Mouse (Mus musculus): ENCODE data around the gene Bahd1. TPM values are rescaled to one million over a fixed set of nuclear protein-coding genes. Genes with fewer than 3 reads are reported as not detected.

The Bahd1 gene
- polyA plus RNA-seq, 1 experiment, result 3.8 TPM

- Histone ChIP-seq H3K4me1 (ENCODE audit: control insufficient read depth, insufficient read depth, insufficient read length, low read length) (peaks cover 4% of the 10 kb centered on the region), H3K27ac (replicated peaks; ENCODE audit: low read depth, low read length) (no peak overlapping the region), H3K4me3 (ENCODE audit: insufficient read depth, low read depth, low read length) (no peak overlapping the region)
Measured at GRCm38 (mm10) chr2:118906118-118906492, 5.9 kb downstream of the Bahd1 start.

- Histone ChIP-seq H3K4me3 (ENCODE audit: insufficient read depth, low read depth, low read length) (no peak overlapping the region), H3K27ac (replicated peaks; ENCODE audit: low read depth, low read length) (no peak overlapping the region), H3K4me1 (ENCODE audit: control insufficient read depth, insufficient read depth, insufficient read length, low read length) (peaks cover 4% of the 10 kb centered on the region)
Measured at GRCm38 (mm10) chr2:118907781-118908180, 7.6 kb downstream of the Bahd1 start.

GRCm38 (mm10) chr2:118909151-118909550 is 9.0 kb downstream of the Bahd1 start:
- no peak overlapping the region for H3K4me3 ChIP-seq (ENCODE audit: insufficient read depth, low read depth, low read length)
- H3K4me1 ChIP-seq (ENCODE audit: control insufficient read depth, insufficient read depth, insufficient read length, low read length), result peaks cover 11% of the 10 kb centered on the region
- no peak overlapping the region for H3K27ac ChIP-seq (replicated peaks; ENCODE audit: low read depth, low read length)

DNA sequence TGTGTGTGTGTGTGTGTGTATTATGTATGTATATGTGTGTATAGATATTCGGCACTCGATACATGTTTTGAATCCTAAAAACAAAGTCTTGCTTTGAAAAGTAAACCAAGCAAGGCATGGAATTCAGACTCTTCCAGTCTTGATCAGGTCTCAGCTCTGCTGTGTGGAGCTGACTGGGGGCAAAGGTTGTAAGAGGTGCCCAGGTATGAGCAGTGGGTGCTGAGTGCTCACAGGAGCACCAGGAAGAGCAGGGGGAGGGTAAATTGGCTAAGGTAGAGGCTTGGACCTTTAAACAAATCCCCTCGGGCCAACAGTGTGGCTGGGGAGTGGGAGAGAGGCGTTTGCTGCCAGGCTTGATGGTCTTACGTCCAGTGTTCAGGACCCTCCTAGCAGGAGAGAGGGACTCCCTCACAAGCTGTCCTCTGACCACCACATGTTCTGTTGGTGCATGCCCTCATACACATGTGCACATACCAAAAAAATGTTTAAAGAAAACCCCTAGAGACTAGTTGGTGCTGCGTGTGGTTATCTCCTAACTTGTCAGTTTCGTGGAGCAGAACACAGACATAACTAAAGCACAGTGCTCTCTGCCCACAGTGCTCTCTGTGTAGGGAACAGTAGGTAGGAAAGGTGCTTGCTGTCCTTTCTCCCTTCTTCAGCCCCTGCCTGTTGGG is 10.6 kb downstream of the Bahd1 start:
- Histone ChIP-seq H3K4me3 (ENCODE audit: insufficient read depth, low read depth, low read length) (no peak overlapping the region), H3K4me1 (ENCODE audit: control insufficient read depth, insufficient read depth, insufficient read length, low read length) (peaks cover 12% of the 10 kb centered on the region), H3K27ac (replicated peaks; ENCODE audit: low read depth, low read length) (no peak overlapping the region)

DNA sequence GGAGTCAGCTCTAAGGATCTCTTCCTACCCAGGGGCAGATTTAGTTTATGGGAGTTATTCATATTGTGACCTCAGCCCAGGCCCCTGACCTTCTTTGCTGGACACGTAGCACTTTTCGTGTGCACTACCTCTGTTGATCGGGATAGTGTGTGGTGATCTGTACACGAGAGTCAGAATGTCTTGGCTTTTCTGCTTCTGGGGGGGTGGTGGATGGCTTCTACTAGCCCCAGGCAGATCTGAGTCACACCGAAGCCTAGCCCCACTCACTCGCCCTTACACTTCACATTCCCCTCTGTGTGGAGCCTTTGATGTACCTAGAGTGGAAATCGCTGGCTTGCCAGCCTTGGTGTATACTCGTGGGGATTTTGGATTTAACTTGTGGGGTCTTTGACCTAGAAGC is 12.5 kb downstream of the Bahd1 start:
- Histone ChIP-seq H3K4me3 (ENCODE audit: insufficient read depth, low read depth, low read length) (no peak overlapping the region), H3K4me1 (ENCODE audit: control insufficient read depth, insufficient read depth, insufficient read length, low read length) (peaks cover 10% of the 10 kb centered on the region), H3K27ac (replicated peaks; ENCODE audit: low read depth, low read length) (no peak overlapping the region)

DNA sequence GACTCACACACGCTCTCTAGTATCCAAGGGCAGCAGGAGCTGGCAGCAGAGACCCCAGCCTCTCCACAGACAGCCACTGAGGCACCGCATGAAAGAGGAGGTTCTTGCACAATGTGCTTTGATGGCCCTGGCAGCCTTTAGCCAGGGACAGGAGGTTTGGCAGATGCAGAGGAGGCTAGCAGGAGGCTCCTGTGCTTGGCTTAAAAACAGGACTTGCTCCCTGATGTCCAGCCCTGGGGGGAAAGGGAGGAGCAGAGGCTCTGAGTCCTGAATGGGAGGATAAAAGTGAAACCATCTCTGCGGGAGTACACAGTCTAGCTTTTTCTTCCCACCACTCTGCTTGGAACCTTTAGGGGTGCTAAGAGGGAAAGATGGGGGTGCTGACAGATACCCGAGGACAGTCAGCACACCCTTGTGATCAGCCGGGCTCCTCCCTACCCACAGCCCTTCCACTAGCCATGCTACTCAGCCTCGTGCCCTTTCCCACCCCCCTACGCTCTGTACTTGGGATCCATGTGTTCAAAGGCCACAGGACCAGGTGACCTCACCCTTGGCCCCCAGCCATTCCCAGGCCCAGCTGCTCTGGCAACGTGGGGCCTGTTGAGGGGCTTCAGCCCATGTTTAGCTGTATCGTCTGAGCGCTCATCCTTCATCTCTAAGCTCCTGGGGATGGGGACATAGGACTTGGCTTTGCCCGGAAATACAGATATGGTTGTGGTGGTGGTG is 13.5 kb downstream of the Bahd1 start:
- H3K4me3 ChIP-seq (ENCODE audit: insufficient read depth, low read depth, low read length), result no peak overlapping the region
- peaks cover 10% of the 10 kb centered on the region for H3K4me1 ChIP-seq (ENCODE audit: control insufficient read depth, insufficient read depth, insufficient read length, low read length)
- H3K27ac ChIP-seq (replicated peaks; ENCODE audit: low read depth, low read length), result no peak overlapping the region

- peaks cover 10% of the 10 kb centered on the region for H3K4me1 ChIP-seq (ENCODE audit: control insufficient read depth, insufficient read depth, insufficient read length, low read length)
- H3K4me3 ChIP-seq (ENCODE audit: insufficient read depth, low read depth, low read length), result no peak overlapping the region
- H3K27ac ChIP-seq (replicated peaks; ENCODE audit: low read depth, low read length), result no peak overlapping the region
Measured at GRCm38 (mm10) chr2:118914685-118915084, 14.5 kb downstream of the Bahd1 start.

DNA sequence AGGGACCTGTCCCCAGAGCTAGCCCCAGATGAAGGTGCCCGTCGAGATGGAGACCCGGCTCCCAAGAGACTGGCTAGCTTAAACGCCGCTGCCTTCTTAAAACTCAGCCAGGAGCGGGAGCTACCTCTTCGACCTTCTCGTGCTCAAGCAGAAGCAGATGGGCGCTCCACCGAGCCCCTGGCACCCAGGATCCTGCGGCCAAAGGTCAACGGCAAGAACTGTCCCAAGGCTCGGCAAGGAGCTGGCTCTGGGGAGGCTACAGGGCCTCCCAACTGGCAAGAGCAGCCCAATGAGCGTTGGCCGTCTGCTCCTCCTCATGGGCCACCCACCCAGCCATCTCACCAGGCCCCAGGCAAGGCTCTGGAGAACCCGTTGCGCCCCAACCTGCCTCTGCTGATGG is 16.3 kb downstream of the Bahd1 start:
- H3K27ac ChIP-seq (replicated peaks; ENCODE audit: low read depth, low read length), result no peak overlapping the region

DNA sequence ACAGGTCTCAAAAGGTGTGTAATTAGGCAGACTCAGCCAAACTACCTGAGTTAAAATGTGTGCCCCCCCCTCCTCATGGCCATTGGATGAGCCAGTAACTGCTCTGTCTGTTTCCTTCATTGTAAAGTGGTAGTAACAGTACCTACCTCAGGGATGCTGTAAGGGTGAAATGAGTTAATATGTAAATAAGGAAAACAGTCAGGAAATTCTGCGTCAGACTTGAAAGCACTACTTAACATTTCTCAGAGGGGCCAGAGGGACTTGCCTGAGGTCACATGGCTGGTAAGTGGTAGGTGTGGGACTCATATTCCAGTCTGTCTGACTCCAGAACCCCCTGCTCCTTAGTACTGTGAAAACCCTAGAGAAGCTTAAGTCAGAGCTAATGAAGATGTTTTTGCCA is 18.4 kb downstream of the Bahd1 start:
- H3K4me1 ChIP-seq (ENCODE audit: control insufficient read depth, insufficient read depth, insufficient read length, low read length), result peaks cover 8% of the 10 kb centered on the region
- H3K4me3 ChIP-seq (ENCODE audit: insufficient read depth, low read depth, low read length), result no peak overlapping the region
- no peak overlapping the region for H3K27ac ChIP-seq (replicated peaks; ENCODE audit: low read depth, low read length)

More for the DNA sequence above, 16.3 kb downstream of the Bahd1 start:
- Histone ChIP-seq H3K4me3 (ENCODE audit: insufficient read depth, low read depth, low read length) (no peak overlapping the region), H3K4me1 (ENCODE audit: control insufficient read depth, insufficient read depth, insufficient read length, low read length) (peaks cover 10% of the 10 kb centered on the region)

- Histone ChIP-seq H3K27ac (replicated peaks; ENCODE audit: low read depth, low read length) (no peak overlapping the region), H3K4me1 (ENCODE audit: control insufficient read depth, insufficient read depth, insufficient read length, low read length) (no peaks in the 10 kb centered on the region), H3K4me3 (ENCODE audit: insufficient read depth, low read depth, low read length) (no peak overlapping the region)
Measured at GRCm38 (mm10) chr2:118920428-118920827, 20.3 kb downstream of the Bahd1 start.

DNA sequence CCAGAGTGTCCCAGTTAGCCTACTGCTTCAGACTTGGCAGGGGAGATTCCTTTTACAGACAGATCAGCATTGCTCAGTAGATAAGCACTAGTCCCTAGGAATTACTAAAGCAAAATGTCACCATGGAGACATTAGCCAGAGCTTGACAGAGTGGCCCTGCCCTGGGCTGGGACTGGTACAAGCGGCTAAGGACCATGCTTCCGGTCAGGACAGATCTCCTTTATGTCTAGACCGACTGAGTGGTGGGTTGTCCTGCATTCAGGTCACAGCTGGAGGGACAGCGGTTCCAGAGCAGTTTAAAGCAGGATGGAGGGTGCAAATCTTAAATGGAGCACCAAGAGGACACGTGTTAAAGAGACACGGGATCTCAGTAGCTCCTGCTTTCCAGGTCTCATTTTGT is 25.8 kb downstream of the Bahd1 start:
- Histone ChIP-seq H3K4me1 (ENCODE audit: control insufficient read depth, insufficient read depth, insufficient read length, low read length) (0 out of 2 replicates have a peak, but pooled peaks cover 4% of the 10 kb centered on the region), H3K4me3 (ENCODE audit: insufficient read depth, low read depth, low read length) (peak overlapping the region; percentile 43), H3K27ac (replicated peaks; ENCODE audit: low read depth, low read length) (no peak overlapping the region)

DNA sequence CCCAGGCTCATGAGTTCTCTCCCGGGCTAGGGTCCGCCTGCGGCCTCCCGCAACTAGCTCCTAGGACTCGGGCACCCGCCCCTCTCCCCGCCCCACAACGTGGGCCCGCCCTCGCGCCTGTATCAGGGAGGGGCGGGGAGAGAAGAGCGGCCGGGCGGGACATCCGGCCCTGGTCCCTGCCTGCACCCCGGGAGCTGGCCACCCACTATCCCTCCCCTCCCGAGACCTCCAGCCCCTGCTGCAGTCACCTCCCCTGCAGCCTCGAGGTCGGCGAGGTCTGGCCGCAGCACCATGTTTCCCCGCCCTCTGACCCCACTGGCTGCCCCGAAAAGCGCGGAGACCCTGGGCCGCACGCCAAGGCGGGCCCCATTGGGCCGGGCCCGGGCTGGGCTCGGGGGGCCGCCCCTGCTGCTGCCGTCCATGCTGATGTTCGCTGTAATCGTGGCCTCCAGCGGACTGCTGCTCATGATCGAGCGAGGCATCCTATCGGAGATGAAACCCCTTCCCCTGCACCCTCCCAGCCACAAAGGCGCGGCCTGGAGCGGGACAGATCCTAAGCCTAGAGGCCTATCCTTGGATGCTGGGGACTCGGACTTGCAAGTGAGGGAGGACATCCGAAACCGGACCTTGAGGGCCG is 26.3 kb downstream of the Bahd1 start, which contains the start of gene Chst14:
Chst14 (plus strand) TSS at position 136 of the 637 bp plus-strand sequence.
- Histone ChIP-seq H3K4me1 (ENCODE audit: control insufficient read depth, insufficient read depth, insufficient read length, low read length) (0 out of 2 replicates have a peak, but pooled peaks cover 4% of the 10 kb centered on the region), H3K27ac (replicated peaks; ENCODE audit: low read depth, low read length) (no peak within 1 kb of the TSS)

GRCm38 (mm10) chr2:118926998-118927739 is 27.0 kb downstream of the Bahd1 start:
- H3K27ac ChIP-seq (replicated peaks; ENCODE audit: low read depth, low read length), result no peak overlapping the region
- H3K4me3 ChIP-seq (ENCODE audit: insufficient read depth, low read depth, low read length), result peak overlapping the region; percentile 90
- 0 out of 2 replicates have a peak, but pooled peaks cover 4% of the 10 kb centered on the region for H3K4me1 ChIP-seq (ENCODE audit: control insufficient read depth, insufficient read depth, insufficient read length, low read length)

More for the DNA sequence above, 26.3 kb downstream of the Bahd1 start, which contains the start of gene Chst14:
- peak within 1 kb of the TSS; percentile 90 for H3K4me3 ChIP-seq (ENCODE audit: insufficient read depth, low read depth, low read length)

DNA sequence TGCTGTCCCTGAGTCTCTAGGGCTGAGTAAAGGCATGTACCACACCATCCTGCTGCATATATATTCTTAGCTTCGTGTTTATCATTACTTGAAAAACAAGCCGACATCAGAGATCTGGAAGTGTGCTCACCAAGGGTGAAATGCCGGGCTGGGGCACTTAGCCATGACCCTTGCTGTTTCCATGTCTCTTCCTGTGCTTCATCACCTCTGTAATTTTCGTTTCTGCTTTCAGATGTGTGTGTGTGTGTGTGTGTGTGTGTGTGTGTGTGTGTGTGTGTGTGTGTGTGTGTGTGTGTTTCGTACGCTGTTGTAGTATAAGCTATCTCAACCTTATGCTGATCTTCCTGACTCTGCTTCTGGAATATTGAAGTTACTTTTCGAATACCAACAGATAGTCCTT is 41.2 kb downstream of the Bahd1 start:
- H3K27ac ChIP-seq (replicated peaks; ENCODE audit: low read depth, low read length), result no peak overlapping the region
- H3K4me1 ChIP-seq (ENCODE audit: control insufficient read depth, insufficient read depth, insufficient read length, low read length), result no peaks in the 10 kb centered on the region
- no peak overlapping the region for H3K4me3 ChIP-seq (ENCODE audit: insufficient read depth, low read depth, low read length)

DNA sequence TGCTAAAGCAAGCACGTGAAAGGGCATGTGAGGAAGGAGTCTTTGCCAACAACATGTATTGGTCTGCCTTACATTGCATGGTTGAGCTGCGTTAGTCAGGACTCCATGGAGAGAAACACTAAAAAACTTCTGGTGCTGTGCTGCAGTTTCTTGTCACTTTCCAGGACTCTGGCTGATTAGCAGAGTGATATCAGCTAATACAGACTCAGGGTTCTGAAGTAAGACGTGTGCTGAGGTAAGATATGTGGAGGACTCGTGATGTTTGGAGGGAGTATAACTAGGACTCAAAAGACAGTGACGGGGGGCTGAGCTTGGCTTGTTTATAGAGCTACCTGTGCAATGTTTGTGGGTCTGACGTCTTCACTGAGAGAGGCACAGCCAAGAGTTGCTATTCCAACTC is 43.1 kb downstream of the Bahd1 start:
- Histone ChIP-seq H3K27ac (replicated peaks; ENCODE audit: low read depth, low read length) (no peak overlapping the region), H3K4me3 (ENCODE audit: insufficient read depth, low read depth, low read length) (no peak overlapping the region), H3K4me1 (ENCODE audit: control insufficient read depth, insufficient read depth, insufficient read length, low read length) (no peaks in the 10 kb centered on the region)

All from brown adipose tissue, adult 24 weeks (tissue).